Comparison of ENCODE assay signal across 8 mouse cellular contexts in genomic region chr12:72664735-72665337, GRCm38 (mm10). TPM values are rescaled to one million over a fixed set of nuclear protein-coding genes. Genes with fewer than 3 reads are reported as not detected.
DNase-seq lines count a peak whose midpoint lies in the region; ATAC-seq and TF ChIP-seq lines count a peak whose summit lies in the region.

Gene Dhrs7, minus strand, starts transcription at chr12:72664909.

- 3% methylated on average over 33 of the region's 33 CpGs for WGBS in embryonic facial prominence, embryonic 13.5 days
- 1% methylated on average over 33 of the region's 33 CpGs for WGBS in kidney, adult 2 months
- WGBS in limb, embryonic 11.5 days, result 3% methylated on average over 33 of the region's 33 CpGs
- 4% methylated on average over 33 of the region's 33 CpGs for WGBS in midbrain, embryonic 13.5 days

- peak; percentile 14; the same call in 1 of the 2 replicates for TF ChIP-seq CTCF in kidney, adult 2 months (conservative IDR thresholded peaks at IDR 0.05; ENCODE audit: insufficient read depth, insufficient read length, low read depth, low read length)

- no peaks in the 10 kb centered on the region for H3K27me3 ChIP-seq in embryonic facial prominence, embryonic 13.5 days
- H3K27me3 ChIP-seq in kidney, adult 2 months (replicated peaks; ENCODE audit: control insufficient read depth, insufficient read depth, low read length), result no peaks in the 10 kb centered on the region
- no peaks in the 10 kb centered on the region for H3K27me3 ChIP-seq in limb, embryonic 11.5 days (ENCODE audit: control insufficient read depth, insufficient read depth, low read length)
- peaks cover 4% of the 10 kb centered on the region; the same call in 1 of the 2 replicates for H3K27me3 ChIP-seq in midbrain, embryonic 13.5 days

- H3K4me2 ChIP-seq in embryonic facial prominence, embryonic 13.5 days, result peak within 1 kb of the TSS; percentile 93
- peak within 1 kb of the TSS; percentile 82 for H3K4me2 ChIP-seq in limb, embryonic 11.5 days (ENCODE audit: low read depth, severe bottlenecking)
- H3K4me2 ChIP-seq in midbrain, embryonic 13.5 days (replicated peaks), result peak within 1 kb of the TSS; percentile 94

- peak; percentile 83 for ATAC-seq in embryonic facial prominence, embryonic 13.5 days (ENCODE audit: insufficient number of reproducible peaks, insufficient read depth, low FRiP score, low TSS enrichment, low read depth)
- peak; percentile 88 for ATAC-seq in limb, embryonic 11.5 days (ENCODE audit: insufficient number of reproducible peaks, low FRiP score, low TSS enrichment, low read depth)
- peak; percentile 95 for ATAC-seq in midbrain, embryonic 13.5 days

- peak within 1 kb of the TSS; percentile 66 for H3K27ac ChIP-seq in embryonic facial prominence, embryonic 13.5 days
- peak within 1 kb of the TSS; percentile 54 for H3K27ac ChIP-seq in kidney, adult 2 months (ENCODE audit: insufficient read depth, low read depth, low read length)
- H3K27ac ChIP-seq in limb, embryonic 11.5 days (replicated peaks; ENCODE audit: low read depth, low read length), result no peak within 1 kb of the TSS
- H3K27ac ChIP-seq in midbrain, embryonic 13.5 days, result peak within 1 kb of the TSS; percentile 36

- H3K4me3 ChIP-seq in embryonic facial prominence, embryonic 13.5 days, result peak within 1 kb of the TSS; percentile 61
- peak within 1 kb of the TSS; percentile 77 for H3K4me3 ChIP-seq in kidney, adult 2 months (ENCODE audit: insufficient read depth, low read depth, low read length)
- peak within 1 kb of the TSS; percentile 48 for H3K4me3 ChIP-seq in limb, embryonic 11.5 days (ENCODE audit: low read depth, low read length)
- H3K4me3 ChIP-seq in midbrain, embryonic 13.5 days (replicated peaks), result peak within 1 kb of the TSS; percentile 60

- H3K9ac ChIP-seq in embryonic facial prominence, embryonic 13.5 days, result peak within 1 kb of the TSS; percentile 77
- peak within 1 kb of the TSS; percentile 51 for H3K9ac ChIP-seq in limb, embryonic 11.5 days (ENCODE audit: low read length)
- peak within 1 kb of the TSS; percentile 80 for H3K9ac ChIP-seq in midbrain, embryonic 13.5 days (replicated peaks)

- no peaks in the 10 kb centered on the region for H3K36me3 ChIP-seq in embryonic facial prominence, embryonic 13.5 days
- H3K36me3 ChIP-seq in kidney, adult 2 months (ENCODE audit: control insufficient read depth, insufficient read depth, low read length), result no peaks in the 10 kb centered on the region
- H3K36me3 ChIP-seq in limb, embryonic 11.5 days (ENCODE audit: control insufficient read depth, insufficient read depth, low read length), result no peaks in the 10 kb centered on the region
- no peaks in the 10 kb centered on the region for H3K36me3 ChIP-seq in midbrain, embryonic 13.5 days

- H3K9me3 ChIP-seq in embryonic facial prominence, embryonic 13.5 days, result no peaks in the 10 kb centered on the region; the same call in 1 of the 2 replicates
- no peaks in the 10 kb centered on the region for H3K9me3 ChIP-seq in limb, embryonic 11.5 days (ENCODE audit: control insufficient read depth, low read length)
- H3K9me3 ChIP-seq in midbrain, embryonic 13.5 days, result no peaks in the 10 kb centered on the region

- no peak for TF ChIP-seq POLR2A in kidney, adult 2 months (IDR thresholded peaks at IDR 0.05; ENCODE audit: low read depth, low read length)

- H3K4me1 ChIP-seq in embryonic facial prominence, embryonic 13.5 days, result peaks cover 14% of the 10 kb centered on the region; the same call in 1 of the 2 replicates
- no peaks in the 10 kb centered on the region for H3K4me1 ChIP-seq in kidney, adult 2 months (ENCODE audit: control insufficient read depth, insufficient read depth, low read length)
- no peaks in the 10 kb centered on the region; the same call in 1 of the 2 replicates for H3K4me1 ChIP-seq in limb, embryonic 11.5 days (ENCODE audit: control insufficient read depth, insufficient read depth, low read length)
- peaks cover 16% of the 10 kb centered on the region for H3K4me1 ChIP-seq in midbrain, embryonic 13.5 days (replicated peaks)

- peak; percentile 97 for DNase-seq in 3134 (ENCODE audit: extremely low read depth, insufficient read length, low spot score)
- DNase-seq in adrenal gland, postnatal 36 days, result peak; percentile 96 to 97
- peak; percentile 95 to 97 for DNase-seq in heart, adult 18-20 months
- DNase-seq in kidney, adult 2 months, result peak; percentile 90
- DNase-seq in limb, embryonic 11.5 days (ENCODE audit: low spot score), result peak; percentile 80
- peak; percentile 58 for DNase-seq in spleen, adult 12 weeks (ENCODE audit: low spot score)

RNA-seq across cellular contexts. Expression of gene Dhrs7, which starts in this region (rescaled TPM):
- total RNA-seq in adrenal gland, postnatal 36 days (2021), result 100 to 1,000 TPM; 174 to 289 TPM
- 16.6 and 22.7 TPM in 2 replicates for polyA plus RNA-seq in embryonic facial prominence, embryonic 13.5 days (2015; fragmentation: Nextera tagmentation; extraction: Ambion mirVana)
- total RNA-seq in heart, adult 18-20 months (2021), result 10 to 100 TPM; 61.7 to 74.5 TPM
- 31.0 and 42.3 TPM in 2 replicates for polyA plus RNA-seq in kidney, adult 2 months (2012; rRNA removed)
- 3.7 and 5.6 TPM in 2 replicates for polyA plus RNA-seq in limb, embryonic 11.5 days (2014; fragmentation: Nextera tagmentation; extraction: Ambion mirVana)
- 9.0 and 11.7 TPM in 2 replicates for polyA plus RNA-seq in midbrain, embryonic 13.5 days (2015; fragmentation: Nextera tagmentation; extraction: Ambion mirVana)
